ENCODE assay signal across 8 mouse cellular contexts in genomic region chr2:11663961-11664360, GRCm38 (mm10). TPM values are rescaled to one million over a fixed set of nuclear protein-coding genes. Genes with fewer than 3 reads are reported as not detected.
DNase-seq lines count a peak whose midpoint lies in the region; ATAC-seq and TF ChIP-seq lines count a peak whose summit lies in the region.

No protein-coding gene starts in this region.

- no peak for ATAC-seq in embryonic facial prominence, embryonic 15.5 days (ENCODE audit: insufficient number of reproducible peaks, low FRiP score, low TSS enrichment, low read depth)
- ATAC-seq in kidney, embryonic 14.5 days (ENCODE audit: low FRiP score, low TSS enrichment), result peak; percentile 88
- peak; percentile 60; the same call in 1 of the 2 replicates for ATAC-seq in limb, embryonic 14.5 days (ENCODE audit: low FRiP score, low read depth)
- peak; percentile 90 for ATAC-seq in midbrain, postnatal 0 days (ENCODE audit: low FRiP score)

- H3K9me3 ChIP-seq in embryonic facial prominence, embryonic 15.5 days (replicated peaks), result no peaks in the 10 kb centered on the region
- H3K9me3 ChIP-seq in heart, embryonic 10.5 days, result no peaks in the 10 kb centered on the region
- H3K9me3 ChIP-seq in kidney, embryonic 14.5 days (ENCODE audit: control insufficient read depth, low read length), result no peaks in the 10 kb centered on the region
- H3K9me3 ChIP-seq in limb, embryonic 14.5 days (ENCODE audit: control insufficient read depth, low read length), result no peaks in the 10 kb centered on the region
- H3K9me3 ChIP-seq in midbrain, postnatal 0 days (ENCODE audit: low read length), result no peaks in the 10 kb centered on the region

- no peaks in the 10 kb centered on the region for H3K36me3 ChIP-seq in embryonic facial prominence, embryonic 15.5 days
- H3K36me3 ChIP-seq in heart, embryonic 10.5 days, result no peaks in the 10 kb centered on the region
- no peaks in the 10 kb centered on the region for H3K36me3 ChIP-seq in kidney, embryonic 14.5 days (ENCODE audit: control insufficient read depth, insufficient read depth, low read length)
- no peaks in the 10 kb centered on the region for H3K36me3 ChIP-seq in limb, embryonic 14.5 days (ENCODE audit: control insufficient read depth, insufficient read depth, low read length)
- no peaks in the 10 kb centered on the region for H3K36me3 ChIP-seq in midbrain, postnatal 0 days (ENCODE audit: insufficient read depth, low read length)

- DNase-seq in A20 (ENCODE audit: low read depth, low spot score), result peak; percentile 93
- DNase-seq in heart, embryonic 10.5 days (ENCODE audit: low spot score), result peak; percentile 79
- DNase-seq in limb, embryonic 14.5 days (ENCODE audit: low spot score), result peak; percentile 89
- DNase-seq in midbrain, postnatal 0 days (ENCODE audit: low spot score), result peak; percentile 94
- DNase-seq in spleen, postnatal 10 days (ENCODE audit: low spot score in 2 of 2), result peak; percentile 51 to 87

- WGBS in bone marrow, adult 2 months, result 3% methylated on average over 10 of the region's 10 CpGs
- 5% methylated on average over 10 of the region's 10 CpGs for WGBS in embryonic facial prominence, embryonic 15.5 days
- 5% methylated on average over 10 of the region's 10 CpGs for WGBS in heart, embryonic 10.5 days
- WGBS in kidney, embryonic 14.5 days, result 6% methylated on average over 10 of the region's 10 CpGs
- WGBS in limb, embryonic 14.5 days, result 8% methylated on average over 10 of the region's 10 CpGs
- WGBS in midbrain, postnatal 0 days, result 5% methylated on average over 10 of the region's 10 CpGs

- TF ChIP-seq POLR2A in bone marrow, adult 2 months (IDR thresholded peaks at IDR 0.05; ENCODE audit: borderline replicate concordance, control insufficient read depth, low read depth, low read length), result no peak
- no peak for TF ChIP-seq POLR2A in limb, embryonic 14.5 days (IDR thresholded peaks at IDR 0.05; ENCODE audit: borderline replicate concordance, extremely low read depth, insufficient read depth, insufficient read length)

- H3K4me1 ChIP-seq in bone marrow, adult 2 months (ENCODE audit: control insufficient read depth, insufficient read depth, low read length), result peaks cover 3% of the 10 kb centered on the region; the same call in 1 of the 2 replicates
- no peaks in the 10 kb centered on the region for H3K4me1 ChIP-seq in embryonic facial prominence, embryonic 15.5 days
- no peaks in the 10 kb centered on the region for H3K4me1 ChIP-seq in heart, embryonic 10.5 days
- no peaks in the 10 kb centered on the region for H3K4me1 ChIP-seq in kidney, embryonic 14.5 days (ENCODE audit: control insufficient read depth, insufficient read depth, low read length)
- H3K4me1 ChIP-seq in limb, embryonic 14.5 days (ENCODE audit: control insufficient read depth, insufficient read depth, low read length), result no peaks in the 10 kb centered on the region; the same call in 1 of the 2 replicates
- H3K4me1 ChIP-seq in midbrain, postnatal 0 days (ENCODE audit: insufficient read depth, low read length), result no peaks in the 10 kb centered on the region

- H3K27me3 ChIP-seq in embryonic facial prominence, embryonic 15.5 days, result no peaks in the 10 kb centered on the region
- no peaks in the 10 kb centered on the region for H3K27me3 ChIP-seq in heart, embryonic 10.5 days (ENCODE audit: insufficient read depth, poor library complexity, severe bottlenecking)
- no peaks in the 10 kb centered on the region for H3K27me3 ChIP-seq in kidney, embryonic 14.5 days (ENCODE audit: control insufficient read depth, insufficient read depth, low read length)
- no peaks in the 10 kb centered on the region for H3K27me3 ChIP-seq in limb, embryonic 14.5 days (ENCODE audit: control insufficient read depth, insufficient read depth, low read length)
- H3K27me3 ChIP-seq in midbrain, postnatal 0 days (ENCODE audit: insufficient read depth, low read length), result no peaks in the 10 kb centered on the region

- peak overlapping the region; percentile 16 for H3K4me3 ChIP-seq in bone marrow, adult 2 months (replicated peaks; ENCODE audit: control insufficient read depth, low read depth, low read length)
- peak overlapping the region; percentile 16; the same call in 1 of the 2 replicates for H3K4me3 ChIP-seq in embryonic facial prominence, embryonic 15.5 days (replicated peaks)
- H3K4me3 ChIP-seq in heart, embryonic 10.5 days, result peak overlapping the region; percentile 34
- no peak overlapping the region for H3K4me3 ChIP-seq in kidney, embryonic 14.5 days (ENCODE audit: low read length)
- H3K4me3 ChIP-seq in limb, embryonic 14.5 days (replicated peaks; ENCODE audit: low read length), result no peak overlapping the region
- peak overlapping the region; percentile 23 for H3K4me3 ChIP-seq in midbrain, postnatal 0 days (ENCODE audit: low read depth, low read length)

- H3K4me2 ChIP-seq in embryonic facial prominence, embryonic 15.5 days (replicated peaks), result peak overlapping the region; percentile 35
- peak overlapping the region; percentile 34 for H3K4me2 ChIP-seq in kidney, embryonic 14.5 days (replicated peaks; ENCODE audit: low read depth, low read length)
- H3K4me2 ChIP-seq in limb, embryonic 14.5 days (replicated peaks; ENCODE audit: low read depth, low read length, severe bottlenecking), result peak overlapping the region; percentile 13; the same call in 1 of the 2 replicates
- H3K4me2 ChIP-seq in midbrain, postnatal 0 days (ENCODE audit: low read depth, low read length, poor library complexity, severe bottlenecking), result peak overlapping the region; percentile 40

- peak overlapping the region; percentile 85 for H3K27ac ChIP-seq in bone marrow, adult 2 months (ENCODE audit: control insufficient read depth, insufficient read depth, low read depth, low read length, poor library complexity)
- H3K27ac ChIP-seq in embryonic facial prominence, embryonic 15.5 days (replicated peaks), result no peak overlapping the region
- H3K27ac ChIP-seq in heart, embryonic 10.5 days, result no peak overlapping the region
- H3K27ac ChIP-seq in kidney, embryonic 14.5 days (ENCODE audit: low read depth, low read length), result no peak overlapping the region
- no peak overlapping the region for H3K27ac ChIP-seq in limb, embryonic 14.5 days (replicated peaks; ENCODE audit: low read depth, low read length)
- H3K27ac ChIP-seq in midbrain, postnatal 0 days (ENCODE audit: low read depth, low read length), result no peak overlapping the region

- H3K9ac ChIP-seq in embryonic facial prominence, embryonic 15.5 days, result no peak overlapping the region
- H3K9ac ChIP-seq in kidney, embryonic 14.5 days (ENCODE audit: low read depth, low read length), result no peak overlapping the region
- no peak overlapping the region for H3K9ac ChIP-seq in limb, embryonic 14.5 days (ENCODE audit: low read depth, low read length, severe bottlenecking)
- H3K9ac ChIP-seq in midbrain, postnatal 0 days (replicated peaks; ENCODE audit: low read length, poor library complexity, severe bottlenecking), result peak overlapping the region; percentile 25; the same call in 1 of the 2 replicates

- peak; percentile 93 for TF ChIP-seq CTCF in bone marrow, adult 2 months (IDR thresholded peaks at IDR 0.05; ENCODE audit: control insufficient read depth, insufficient read depth, low read length)
- peak; percentile 90 for TF ChIP-seq CTCF in midbrain, postnatal 0 days (IDR thresholded peaks at IDR 0.05)

RNA-seq across cellular contexts. Expression of gene Il2ra, which starts 21.4 kb away (rescaled TPM):
- polyA plus RNA-seq in bone marrow, adult 2 months (2011; ENCODE audit: insufficient read depth, insufficient read length, low replicate concordance, missing spikeins), result 0.57 and 3.9 TPM in 2 replicates
- polyA plus RNA-seq in embryonic facial prominence, embryonic 15.5 days (2015; fragmentation: Nextera tagmentation; extraction: Ambion mirVana), result not detected in 2 replicates
- polyA plus RNA-seq in heart, embryonic 10.5 days (2016; fragmentation: Nextera tagmentation; extraction: Ambion mirVana), result not detected in 2 replicates
- polyA plus RNA-seq in kidney, embryonic 14.5 days (2014; fragmentation: Nextera tagmentation; extraction: Ambion mirVana), result not detected in 2 replicates
- polyA plus RNA-seq in limb, embryonic 14.5 days (2012; rRNA removed), result 0.01 TPM in 1 of 2 replicates, not detected in the other
- polyA plus RNA-seq in limb, embryonic 14.5 days (2014; fragmentation: Nextera tagmentation; extraction: Ambion mirVana), result not detected in 2 replicates
- total RNA-seq in midbrain, postnatal 0 days (2014; rRNA removed), result 0.05 TPM in 1 of 2 replicates, not detected in the other
- not detected in 2 replicates for polyA plus RNA-seq in midbrain, postnatal 0 days (2015; fragmentation: Nextera tagmentation; extraction: Ambion mirVana)

RNA-seq across cellular contexts. Expression of gene Gm17490, which starts 37.9 kb away (rescaled TPM):
- polyA plus RNA-seq in bone marrow, adult 2 months (2011; ENCODE audit: insufficient read depth, insufficient read length, low replicate concordance, missing spikeins), result not detected in 2 replicates
- not detected in 2 replicates for polyA plus RNA-seq in embryonic facial prominence, embryonic 15.5 days (2015; fragmentation: Nextera tagmentation; extraction: Ambion mirVana)
- polyA plus RNA-seq in heart, embryonic 10.5 days (2016; fragmentation: Nextera tagmentation; extraction: Ambion mirVana), result not detected in 2 replicates
- not detected in 2 replicates for polyA plus RNA-seq in kidney, embryonic 14.5 days (2014; fragmentation: Nextera tagmentation; extraction: Ambion mirVana)
- polyA plus RNA-seq in limb, embryonic 14.5 days (2012; rRNA removed), result not detected in 2 replicates
- polyA plus RNA-seq in limb, embryonic 14.5 days (2014; fragmentation: Nextera tagmentation; extraction: Ambion mirVana), result not detected in 2 replicates
- total RNA-seq in midbrain, postnatal 0 days (2014; rRNA removed), result not detected in 2 replicates
- polyA plus RNA-seq in midbrain, postnatal 0 days (2015; fragmentation: Nextera tagmentation; extraction: Ambion mirVana), result not detected in 2 replicates

RNA-seq across cellular contexts. Expression of gene Il15ra, which starts 41.1 kb away (rescaled TPM):
- 9.3 and 10.4 TPM in 2 replicates for polyA plus RNA-seq in bone marrow, adult 2 months (2011; ENCODE audit: insufficient read depth, insufficient read length, low replicate concordance, missing spikeins)
- polyA plus RNA-seq in embryonic facial prominence, embryonic 15.5 days (2015; fragmentation: Nextera tagmentation; extraction: Ambion mirVana), result 2.1 and 3.3 TPM in 2 replicates
- 5.1 and 6.3 TPM in 2 replicates for polyA plus RNA-seq in heart, embryonic 10.5 days (2016; fragmentation: Nextera tagmentation; extraction: Ambion mirVana)
- polyA plus RNA-seq in kidney, embryonic 14.5 days (2014; fragmentation: Nextera tagmentation; extraction: Ambion mirVana), result 0.99 and 1.5 TPM in 2 replicates
- 3.7 and 4.6 TPM in 2 replicates for polyA plus RNA-seq in limb, embryonic 14.5 days (2012; rRNA removed)
- polyA plus RNA-seq in limb, embryonic 14.5 days (2014; fragmentation: Nextera tagmentation; extraction: Ambion mirVana), result 2.7 and 3.2 TPM in 2 replicates
- 0.76 and 0.99 TPM in 2 replicates for total RNA-seq in midbrain, postnatal 0 days (2014; rRNA removed)
- polyA plus RNA-seq in midbrain, postnatal 0 days (2015; fragmentation: Nextera tagmentation; extraction: Ambion mirVana), result 1.4 TPM in 2 replicates

Comparison
In these comparisons a context has a peak if more than half of its experiments do, and no peak if none do; other contexts are left out.
1. H3K4me3 ChIP-seq: peak in bone marrow, adult 2 months (single experiment), embryonic facial prominence, embryonic 15.5 days (single experiment), heart, embryonic 10.5 days (single experiment) and midbrain, postnatal 0 days (single experiment); none in kidney, embryonic 14.5 days (single experiment) and limb, embryonic 14.5 days (single experiment).
2. Peak in every context shown above with its lines, with median percentiles within 50 percentile points of each other: DNase-seq and H3K4me2 ChIP-seq.